Mouse (Mus musculus) stomach, postnatal 0 days (tissue): ENCODE measurements at regions not wholly inside any gene's neighbourhood (a gene's known extent, or its start where the extent isn't known, plus 50 kb on each side); places are given as distances from the start of the nearest gene placed in this dataset.

Experiments
- CTCF ChIP-seq: IDR thresholded peaks from 2 replicates; pipeline ENCODE4 v1.5.1; 2016; ENCODE audit warnings: antibody characterized with exemption, low read depth, mild to moderate bottlenecking, moderate library complexity
- EP300 ChIP-seq: optimal IDR thresholded peaks from 2 replicates; pipeline ENCODE3; 2016; ENCODE audit warnings: antibody characterized with exemption

DNA sequence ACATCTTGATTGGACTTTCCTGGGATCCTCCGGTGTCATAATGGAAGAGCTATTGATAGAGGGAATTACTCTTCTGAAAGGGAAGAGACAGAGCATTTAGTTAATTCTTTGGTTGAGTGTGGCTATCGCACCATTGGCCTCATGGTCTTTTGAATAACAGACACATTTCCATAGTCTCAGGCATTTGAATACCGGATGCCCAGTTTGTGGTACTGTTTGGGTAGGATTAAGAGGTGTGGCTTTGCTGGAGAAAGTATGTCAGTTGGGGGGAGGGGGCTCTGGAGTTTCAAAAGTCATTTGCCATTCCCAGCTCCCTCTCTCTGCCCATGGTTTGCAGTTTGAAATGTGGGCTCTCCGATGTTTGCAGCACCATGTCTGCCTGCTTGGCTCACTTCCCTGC, 139.4 kb upstream of the Smim15 start:
- TF ChIP-seq CTCF (no peak), EP300 (no peak)
